Mouse (Mus musculus): Measurements from ENCODE around the gene Pias1.

DNA sequence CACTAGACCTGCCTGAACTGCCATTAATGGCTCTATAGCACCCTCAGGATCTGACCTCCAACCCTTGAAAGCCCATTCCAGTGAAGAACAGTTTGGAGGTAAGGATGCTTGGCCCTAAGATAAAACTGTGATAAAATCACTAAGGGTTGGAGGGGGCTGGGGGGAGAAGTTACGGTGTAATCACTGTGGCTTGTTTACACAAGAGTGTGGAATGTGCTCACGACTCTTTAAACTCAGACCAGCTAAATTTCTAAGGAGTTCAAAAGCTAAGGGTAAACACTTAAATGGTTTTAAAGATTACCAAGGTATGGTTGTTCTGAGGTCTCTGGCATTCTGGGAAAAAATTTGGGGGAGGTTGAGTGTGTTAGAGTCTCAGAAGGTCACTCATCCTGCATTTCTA lies 7.5 kb upstream of the Pias1 start:
- TF ChIP-seq POLR2A (IDR thresholded peaks at IDR 0.05; ENCODE audit: extremely low read depth, insufficient read depth, low read length) (no peak), CTCF (IDR thresholded peaks at IDR 0.05; ENCODE audit: extremely low read depth, insufficient read depth, low read length) (no peak)
